Mouse (Mus musculus): Measurements from ENCODE around the gene Dpp8. TPM values are rescaled to one million over a fixed set of nuclear protein-coding genes. Genes with fewer than 3 reads are reported as not detected.
"Not testable (repeated sequence)": the region's sequence is repeated elsewhere in the genome, so short reads cannot be mapped to it uniquely, and the experiment has no call there.

Dpp8 gene
- total and polyA plus RNA-seq, 3 experiments, result 51.8 to 62.1 TPM; not detected in 1

GRCm38 (mm10) chr9:64990291-64990690 lies 41.9 kb upstream of the Dpp8 start (continued):
- TF ChIP-seq ELF1 (IDR thresholded peaks at IDR 0.05; ENCODE audit: low read depth, low read length), result no peak

- H3K9me3 ChIP-seq (replicated peaks; ENCODE audit: insufficient read depth, low read length); H3K4me3 ChIP-seq (ENCODE audit: control insufficient read depth in 1 of 2, insufficient read depth in 1 of 2, low read depth in 2 of 2, low read length in 2 of 2); DNase-seq (ENCODE audit: low read depth, low spot score); H3K27ac ChIP-seq (ENCODE audit: control insufficient read depth, low read depth, low read length); H3K27me3 ChIP-seq (ENCODE audit: control insufficient read depth in 1 of 2, insufficient read depth in 2 of 2, low read length in 2 of 2); H3K4me1 ChIP-seq (ENCODE audit: control insufficient read depth in 1 of 2, insufficient read depth in 2 of 2, low read length in 2 of 2); H3K9ac ChIP-seq (ENCODE audit: control insufficient read depth, low read depth, low read length, poor library complexity, severe bottlenecking); H3K79me2 ChIP-seq (ENCODE audit: control insufficient read depth, insufficient read depth, low read length, poor library complexity): not testable (repeated sequence)
- TF ChIP-seq RAD21 (IDR thresholded peaks at IDR 0.05; ENCODE audit: low read depth, low read length) (peak; percentile 19), SMC3 (IDR thresholded peaks at IDR 0.05; ENCODE audit: low read depth, low read length) (peak; percentile 29; the same call in 1 of the 2 replicates), CTCF (IDR thresholded peaks at IDR 0.05 in 2 of 3, conservative IDR thresholded peaks at IDR 0.05 in 1 of 3; ENCODE audit: control insufficient read depth in 1 of 3, insufficient read depth in 1 of 3, low read depth in 2 of 3, low read length in 3 of 3, poor library complexity in 1 of 3, severe bottlenecking in 1 of 3) (peak in 2 of 3 experiments; percentile 12 to 37; a peak in 4 of 6 replicates)
- H3K36me3 ChIP-seq (ENCODE audit: control insufficient read depth in 1 of 2, insufficient read depth in 2 of 2, low read length in 2 of 2), result peaks cover 0 to 17% of the 10 kb centered on the region in 2 experiments; a peak in 2 of 4 replicates
Observed at GRCm38 (mm10) chr9:64995464-64995863, 36.8 kb upstream of the Dpp8 start.

- Histone ChIP-seq H3K9ac (ENCODE audit: control insufficient read depth, low read depth, low read length, poor library complexity, severe bottlenecking) (no peak overlapping the region), H3K9me3 (replicated peaks; ENCODE audit: insufficient read depth, low read length) (no peaks in the 10 kb centered on the region), H3K4me3 (ENCODE audit: control insufficient read depth in 1 of 2, insufficient read depth in 1 of 2, low read depth in 2 of 2, low read length in 2 of 2) (no peak overlapping the region), H3K36me3 (ENCODE audit: control insufficient read depth in 1 of 2, insufficient read depth in 2 of 2, low read length in 2 of 2) (peaks cover 0 to 21% of the 10 kb centered on the region in 2 experiments; a peak in 2 of 4 replicates), H3K4me1 (ENCODE audit: control insufficient read depth in 1 of 2, insufficient read depth in 2 of 2, low read length in 2 of 2) (no peaks in the 10 kb centered on the region), H3K79me2 (ENCODE audit: control insufficient read depth, insufficient read depth, low read length, poor library complexity) (no peaks in the 10 kb centered on the region), H3K27ac (ENCODE audit: control insufficient read depth, low read depth, low read length) (no peak overlapping the region), H3K27me3 (ENCODE audit: control insufficient read depth in 1 of 2, insufficient read depth in 2 of 2, low read length in 2 of 2) (no peaks in the 10 kb centered on the region)
- TF ChIP-seq KAT2A (conservative IDR thresholded peaks at IDR 0.05; ENCODE audit: low read depth, low read length), result no peak
- TF ChIP-seq ZKSCAN1 (IDR thresholded peaks at IDR 0.05; ENCODE audit: low read depth, low read length), result no peak
- no peak for TF ChIP-seq MAZ (IDR thresholded peaks at IDR 0.05; ENCODE audit: low read depth, low read length)
- TF ChIP-seq JUND (IDR thresholded peaks at IDR 0.05; ENCODE audit: low read depth, low read length), result no peak
- no peak for TF ChIP-seq CTCF (IDR thresholded peaks at IDR 0.05 in 2 of 3, conservative IDR thresholded peaks at IDR 0.05 in 1 of 3; ENCODE audit: control insufficient read depth in 1 of 3, insufficient read depth in 1 of 3, low read depth in 2 of 3, low read length in 3 of 3, poor library complexity in 1 of 3, severe bottlenecking in 1 of 3)
- no peak for TF ChIP-seq NELFE (IDR thresholded peaks at IDR 0.05; ENCODE audit: low read depth, low read length)
- no peak for TF ChIP-seq GABPA (IDR thresholded peaks at IDR 0.05; ENCODE audit: low read depth, low read length)
- TF ChIP-seq UBTF (IDR thresholded peaks at IDR 0.05; ENCODE audit: borderline replicate concordance, insufficient read depth, low read depth, low read length), result no peak
- TF ChIP-seq CHD2 (IDR thresholded peaks at IDR 0.05; ENCODE audit: low read length), result no peak
- no peak for TF ChIP-seq EP300 (IDR thresholded peaks at IDR 0.05; ENCODE audit: low read depth in 1 of 2, low read length in 2 of 2)
- no peak for TF ChIP-seq MEF2A (IDR thresholded peaks at IDR 0.05; ENCODE audit: extremely low read depth, insufficient replicate concordance, low read depth, low read length, poor library complexity, severe bottlenecking)
- no peak for TF ChIP-seq USF2 (IDR thresholded peaks at IDR 0.05; ENCODE audit: borderline replicate concordance in 1 of 2, insufficient read depth in 1 of 2, low read depth in 1 of 2, low read length in 2 of 2)
- no peak for TF ChIP-seq TBP (IDR thresholded peaks at IDR 0.05; ENCODE audit: low read depth, low read length)
- no peak for TF ChIP-seq HCFC1 (IDR thresholded peaks at IDR 0.05; ENCODE audit: low read depth, low read length)
- no peak for TF ChIP-seq MAFK (IDR thresholded peaks at IDR 0.05; ENCODE audit: borderline replicate concordance, low read depth, low read length)
- no peak for TF ChIP-seq MAX (IDR thresholded peaks at IDR 0.05; ENCODE audit: low read length)
- TF ChIP-seq POLR2A (IDR thresholded peaks at IDR 0.05; ENCODE audit: control insufficient read depth in 1 of 2, insufficient read depth in 1 of 2, low read depth in 1 of 2, low read length in 2 of 2, poor library complexity in 1 of 2), result no peak
- no peak for TF ChIP-seq USF1 (IDR thresholded peaks at IDR 0.05; ENCODE audit: low read depth, low read length)
- no peak for DNase-seq (ENCODE audit: low read depth, low spot score)
Observed at GRCm38 (mm10) chr9:65001481-65001880, 30.7 kb upstream of the Dpp8 start.

Measured in MEL (cell line).